Mouse (Mus musculus): ENCODE results near the gene Wif1. TPM values are rescaled to one million over a fixed set of nuclear protein-coding genes. Genes with fewer than 3 reads are reported as not detected.

Wif1 gene
- not detected in 2 replicates for polyA plus RNA-seq (2012)

GRCm38 (mm10) chr10:121033826-121034568 is at the start of gene Wif1:
Gene Wif1 (plus strand): TSS chr10:121033960.

Other genes with a start within 250 kb of the Wif1 start
- 0.20 and 0.28 TPM in 2 replicates for gene Msrb3, start 134.9 kb upstream of the Wif1 start, polyA plus RNA-seq (2012)
- 14.3 and 20.3 TPM in 2 replicates for gene Lemd3, start 54.6 kb upstream of the Wif1 start, polyA plus RNA-seq (2012)

Measured in megakaryocyte-erythroid progenitor cell, adult 5 weeks (primary cell).